Mouse (Mus musculus): ENCODE data around the gene Gm27179. TPM values are rescaled to one million over a fixed set of nuclear protein-coding genes. Genes with fewer than 3 reads are reported as not detected.
"Not testable (repeated sequence)": the region's sequence is repeated elsewhere in the genome, so short reads cannot be mapped to it uniquely, and the experiment has no call there.

Gene Gm27179
- polyA plus RNA-seq (2014; fragmentation: Nextera tagmentation; extraction: Ambion mirVana), result not detected in 2 replicates

DNA sequence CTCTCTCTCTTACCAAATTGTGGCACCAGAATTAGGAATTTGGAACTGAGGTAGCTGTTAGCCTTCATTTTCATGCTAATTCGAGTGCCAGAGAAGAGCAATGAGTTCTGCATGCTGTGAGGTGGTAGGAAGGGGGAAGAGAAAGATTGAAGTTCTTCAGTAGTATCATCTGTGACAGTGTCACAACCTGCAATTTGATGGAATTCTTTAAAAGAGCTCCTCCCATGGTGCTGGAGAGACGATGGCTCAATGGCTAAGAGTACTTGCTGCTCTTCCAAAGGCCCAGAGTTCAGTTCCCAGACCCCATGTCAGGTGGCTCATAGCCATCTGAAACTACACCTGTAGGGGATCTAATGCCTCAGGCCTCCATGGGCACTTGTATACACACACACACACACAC, at the start of gene Gm27179:
Gene Gm27179, minus strand, starts transcription at position 101 of the 400 bp plus-strand sequence.
- not testable (repeated sequence) for H3K27ac ChIP-seq (replicated peaks in 1 of 2; ENCODE audit: control insufficient read depth in 1 of 2, insufficient read depth in 1 of 2, low read depth in 2 of 2, low read length in 2 of 2); H3K9me3 ChIP-seq (ENCODE audit: control insufficient read depth, low read length); H3K4me3 ChIP-seq (ENCODE audit: control insufficient read depth in 1 of 2, insufficient read depth in 1 of 2, low read depth in 1 of 2, low read length in 2 of 2); ATAC-seq (ENCODE audit: insufficient number of reproducible peaks, insufficient read depth, low FRiP score, low read depth); H3K4me2 ChIP-seq (ENCODE audit: low read length); H3K27me3 ChIP-seq (ENCODE audit: control insufficient read depth, insufficient read depth, low read length); H3K36me3 ChIP-seq (ENCODE audit: control insufficient read depth, insufficient read depth, low read length); H3K9ac ChIP-seq (ENCODE audit: low read length); H3K4me1 ChIP-seq (ENCODE audit: control insufficient read depth in 2 of 2, insufficient read depth in 2 of 2, low read length in 2 of 2)
- no CpG with 5 or more reads among the region's 2 CpGs for WGBS

- H3K27me3 ChIP-seq (ENCODE audit: control insufficient read depth, insufficient read depth, low read length); H3K27ac ChIP-seq (replicated peaks in 1 of 2; ENCODE audit: control insufficient read depth in 1 of 2, insufficient read depth in 1 of 2, low read depth in 2 of 2, low read length in 2 of 2); H3K9ac ChIP-seq (ENCODE audit: low read length); H3K4me1 ChIP-seq (ENCODE audit: control insufficient read depth in 2 of 2, insufficient read depth in 2 of 2, low read length in 2 of 2); H3K4me3 ChIP-seq (ENCODE audit: control insufficient read depth in 1 of 2, insufficient read depth in 1 of 2, low read depth in 1 of 2, low read length in 2 of 2); ATAC-seq (ENCODE audit: insufficient number of reproducible peaks, insufficient read depth, low FRiP score, low read depth); H3K9me3 ChIP-seq (ENCODE audit: control insufficient read depth, low read length); H3K4me2 ChIP-seq (ENCODE audit: low read length); H3K36me3 ChIP-seq (ENCODE audit: control insufficient read depth, insufficient read depth, low read length): not testable (repeated sequence)
- WGBS, result no CpG with 5 or more reads among the region's 14 CpGs
Observed at GRCm38 (mm10) chr14:69557550-69557949, 45.2 kb upstream of the Gm27179 start.

GRCm38 (mm10) chr14:69556820-69557219, 44.5 kb upstream of the Gm27179 start:
- not testable (repeated sequence) for H3K36me3 ChIP-seq (ENCODE audit: control insufficient read depth, insufficient read depth, low read length); H3K4me2 ChIP-seq (ENCODE audit: low read length); ATAC-seq (ENCODE audit: insufficient number of reproducible peaks, insufficient read depth, low FRiP score, low read depth); H3K4me3 ChIP-seq (ENCODE audit: control insufficient read depth in 1 of 2, insufficient read depth in 1 of 2, low read depth in 1 of 2, low read length in 2 of 2); H3K9ac ChIP-seq (ENCODE audit: low read length); H3K27me3 ChIP-seq (ENCODE audit: control insufficient read depth, insufficient read depth, low read length); H3K4me1 ChIP-seq (ENCODE audit: control insufficient read depth in 2 of 2, insufficient read depth in 2 of 2, low read length in 2 of 2); H3K27ac ChIP-seq (replicated peaks in 1 of 2; ENCODE audit: control insufficient read depth in 1 of 2, insufficient read depth in 1 of 2, low read depth in 2 of 2, low read length in 2 of 2); H3K9me3 ChIP-seq (ENCODE audit: control insufficient read depth, low read length)
- WGBS, result no CpG with 5 or more reads among the region's 8 CpGs

- ATAC-seq (ENCODE audit: insufficient number of reproducible peaks, insufficient read depth, low FRiP score, low read depth), result peak; percentile 89
Observed at GRCm38 (mm10) chr14:69555110-69555831, 42.9 kb upstream of the Gm27179 start, which contains the start of gene Entpd4b. Gene Entpd4b (plus strand): TSS chr14:69555424.

DNA sequence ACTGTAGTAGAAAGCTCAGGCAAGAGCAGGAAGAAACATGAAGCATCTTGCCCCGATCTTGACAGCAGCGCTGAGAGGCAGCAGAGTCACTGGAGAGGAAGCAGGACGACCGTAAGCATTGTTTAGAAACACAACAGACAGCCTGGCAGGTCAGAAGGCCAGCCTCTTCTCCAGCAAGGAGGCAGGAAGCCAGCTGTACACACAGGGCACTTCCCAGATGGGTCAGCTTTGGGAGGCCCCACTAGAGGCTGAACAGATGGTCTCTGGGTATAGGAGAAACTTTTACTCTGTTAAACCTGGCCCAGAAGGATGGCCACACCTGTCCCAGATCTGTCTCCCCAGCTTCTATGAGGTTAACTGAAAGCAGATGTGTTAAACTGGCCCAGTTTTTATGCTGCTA, 35.0 kb upstream of the Gm27179 start:
- H3K4me1 ChIP-seq (ENCODE audit: control insufficient read depth in 2 of 2, insufficient read depth in 2 of 2, low read length in 2 of 2); H3K4me2 ChIP-seq (ENCODE audit: low read length); ATAC-seq (ENCODE audit: insufficient number of reproducible peaks, insufficient read depth, low FRiP score, low read depth); H3K27ac ChIP-seq (replicated peaks in 1 of 2; ENCODE audit: control insufficient read depth in 1 of 2, insufficient read depth in 1 of 2, low read depth in 2 of 2, low read length in 2 of 2); H3K36me3 ChIP-seq (ENCODE audit: control insufficient read depth, insufficient read depth, low read length); H3K9ac ChIP-seq (ENCODE audit: low read length); H3K27me3 ChIP-seq (ENCODE audit: control insufficient read depth, insufficient read depth, low read length); H3K4me3 ChIP-seq (ENCODE audit: control insufficient read depth in 1 of 2, insufficient read depth in 1 of 2, low read depth in 1 of 2, low read length in 2 of 2); H3K9me3 ChIP-seq (ENCODE audit: control insufficient read depth, low read length): not testable (repeated sequence)
- no CpG with 5 or more reads among the region's 4 CpGs for WGBS

More at GRCm38 (mm10) chr14:69555110-69555831, 42.9 kb upstream of the Gm27179 start, which contains the start of gene Entpd4b:
- H3K4me1 ChIP-seq (ENCODE audit: control insufficient read depth in 2 of 2, insufficient read depth in 2 of 2, low read length in 2 of 2); H3K4me3 ChIP-seq (ENCODE audit: control insufficient read depth in 1 of 2, insufficient read depth in 1 of 2, low read depth in 1 of 2, low read length in 2 of 2); H3K9me3 ChIP-seq (ENCODE audit: control insufficient read depth, low read length); H3K27ac ChIP-seq (replicated peaks in 1 of 2; ENCODE audit: control insufficient read depth in 1 of 2, insufficient read depth in 1 of 2, low read depth in 2 of 2, low read length in 2 of 2); H3K36me3 ChIP-seq (ENCODE audit: control insufficient read depth, insufficient read depth, low read length); H3K27me3 ChIP-seq (ENCODE audit: control insufficient read depth, insufficient read depth, low read length); H3K4me2 ChIP-seq (ENCODE audit: low read length); H3K9ac ChIP-seq (ENCODE audit: low read length): not testable (repeated sequence)
- no CpG with 5 or more reads among the region's 68 CpGs for WGBS

GRCm38 (mm10) chr14:69545052-69545451, 32.7 kb upstream of the Gm27179 start:
- not testable (repeated sequence) for H3K4me2 ChIP-seq (ENCODE audit: low read length); H3K4me3 ChIP-seq (ENCODE audit: control insufficient read depth in 1 of 2, insufficient read depth in 1 of 2, low read depth in 1 of 2, low read length in 2 of 2); H3K27ac ChIP-seq (replicated peaks in 1 of 2; ENCODE audit: control insufficient read depth in 1 of 2, insufficient read depth in 1 of 2, low read depth in 2 of 2, low read length in 2 of 2); H3K36me3 ChIP-seq (ENCODE audit: control insufficient read depth, insufficient read depth, low read length); H3K4me1 ChIP-seq (ENCODE audit: control insufficient read depth in 2 of 2, insufficient read depth in 2 of 2, low read length in 2 of 2); H3K9me3 ChIP-seq (ENCODE audit: control insufficient read depth, low read length); ATAC-seq (ENCODE audit: insufficient number of reproducible peaks, insufficient read depth, low FRiP score, low read depth); H3K9ac ChIP-seq (ENCODE audit: low read length); H3K27me3 ChIP-seq (ENCODE audit: control insufficient read depth, insufficient read depth, low read length)
- WGBS, result no CpG with 5 or more reads among the region's 2 CpGs

DNA sequence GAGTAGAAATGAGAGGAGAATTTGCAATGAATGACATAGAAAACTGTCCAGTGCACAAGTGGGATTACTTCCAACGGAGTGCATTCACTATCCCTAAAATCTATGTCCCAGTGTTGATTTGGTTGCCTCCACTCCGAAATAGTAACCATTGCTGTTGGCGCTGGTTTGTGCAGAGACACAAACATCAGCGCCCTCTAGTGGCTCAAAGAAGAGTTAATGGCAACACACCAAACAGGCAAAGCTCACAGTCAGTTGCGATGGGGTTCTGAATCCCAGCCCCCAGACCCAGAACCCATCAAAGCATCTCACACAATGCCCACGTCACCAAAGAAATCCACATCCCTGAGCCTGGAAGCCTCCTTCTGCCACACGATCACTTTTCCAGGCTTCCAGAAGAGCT, 31.7 kb upstream of the Gm27179 start:
- not testable (repeated sequence) for H3K27ac ChIP-seq (replicated peaks in 1 of 2; ENCODE audit: control insufficient read depth in 1 of 2, insufficient read depth in 1 of 2, low read depth in 2 of 2, low read length in 2 of 2); H3K4me1 ChIP-seq (ENCODE audit: control insufficient read depth in 2 of 2, insufficient read depth in 2 of 2, low read length in 2 of 2); H3K9ac ChIP-seq (ENCODE audit: low read length); H3K9me3 ChIP-seq (ENCODE audit: control insufficient read depth, low read length); ATAC-seq (ENCODE audit: insufficient number of reproducible peaks, insufficient read depth, low FRiP score, low read depth); H3K27me3 ChIP-seq (ENCODE audit: control insufficient read depth, insufficient read depth, low read length); H3K4me3 ChIP-seq (ENCODE audit: control insufficient read depth in 1 of 2, insufficient read depth in 1 of 2, low read depth in 1 of 2, low read length in 2 of 2); H3K36me3 ChIP-seq (ENCODE audit: control insufficient read depth, insufficient read depth, low read length); H3K4me2 ChIP-seq (ENCODE audit: low read length)
- no CpG with 5 or more reads among the region's 7 CpGs for WGBS

DNA sequence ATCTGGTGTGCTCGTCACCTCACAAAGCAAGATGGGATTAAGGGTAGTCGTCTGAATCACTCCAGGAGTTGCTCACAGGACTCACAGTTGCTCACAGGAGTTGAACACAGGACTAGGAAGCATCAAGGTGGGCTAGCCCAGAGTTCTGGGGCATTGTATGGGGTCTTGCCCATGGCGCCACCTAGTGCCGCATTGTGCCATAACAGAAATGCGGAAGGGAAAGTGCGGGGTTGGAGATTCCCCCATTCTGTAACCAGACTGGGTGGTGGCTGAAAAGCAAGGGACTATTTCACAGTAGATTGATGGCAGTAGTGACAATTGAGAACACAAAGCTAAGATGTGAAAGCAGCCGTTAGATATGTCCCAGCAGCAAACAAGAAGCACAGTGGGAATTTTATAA, 30.3 kb upstream of the Gm27179 start:
- H3K4me3 ChIP-seq (ENCODE audit: control insufficient read depth in 1 of 2, insufficient read depth in 1 of 2, low read depth in 1 of 2, low read length in 2 of 2); H3K27me3 ChIP-seq (ENCODE audit: control insufficient read depth, insufficient read depth, low read length); H3K4me2 ChIP-seq (ENCODE audit: low read length); H3K27ac ChIP-seq (replicated peaks in 1 of 2; ENCODE audit: control insufficient read depth in 1 of 2, insufficient read depth in 1 of 2, low read depth in 2 of 2, low read length in 2 of 2); ATAC-seq (ENCODE audit: insufficient number of reproducible peaks, insufficient read depth, low FRiP score, low read depth); H3K9ac ChIP-seq (ENCODE audit: low read length); H3K4me1 ChIP-seq (ENCODE audit: control insufficient read depth in 2 of 2, insufficient read depth in 2 of 2, low read length in 2 of 2); H3K36me3 ChIP-seq (ENCODE audit: control insufficient read depth, insufficient read depth, low read length); H3K9me3 ChIP-seq (ENCODE audit: control insufficient read depth, low read length): not testable (repeated sequence)
- no CpG with 5 or more reads among the region's 7 CpGs for WGBS

Data from heart, embryonic 14.5 days (tissue).